Mouse (Mus musculus): ENCODE measurements around the gene Tpk1.

- TF ChIP-seq EP300 (IDR thresholded peaks at IDR 0.05) (no peak), CTCF (IDR thresholded peaks at IDR 0.05) (no peak)
These were observed 149.3 kb downstream of the Tpk1 start for GRCm38 (mm10) chr6:43516593-43517315.

All from lung, postnatal 0 days (tissue).